Mouse (Mus musculus) G1E (cell line): Measurements from ENCODE around the gene Jmjd1c.

ENCODE experiments used
- CTCF ChIP-seq: IDR thresholded peaks from 2 replicates; pipeline ENCODE4 v1.5.1; 2012; ENCODE audit warnings: low read depth, low read length, inconsistent platforms, mixed read lengths
- GATA1 ChIP-seq: IDR thresholded peaks from 2 replicates; pipeline ENCODE4 v1.6.1; 2012; ENCODE audit warnings: borderline replicate concordance, low read length, inconsistent platforms, mixed read lengths
- POLR2AphosphoS5 ChIP-seq: IDR thresholded peaks from 2 replicates; pipeline ENCODE4 v1.6.1; 2012; ENCODE audit warnings: low read depth, low read length, inconsistent platforms; ENCODE audit not compliant: insufficient replicate concordance
- TAL1 ChIP-seq: conservative IDR thresholded peaks from 2 replicates; pipeline ENCODE4 v1.6.1; 2012; ENCODE audit warnings: low read depth, low read length, inconsistent platforms, mixed read lengths

DNA sequence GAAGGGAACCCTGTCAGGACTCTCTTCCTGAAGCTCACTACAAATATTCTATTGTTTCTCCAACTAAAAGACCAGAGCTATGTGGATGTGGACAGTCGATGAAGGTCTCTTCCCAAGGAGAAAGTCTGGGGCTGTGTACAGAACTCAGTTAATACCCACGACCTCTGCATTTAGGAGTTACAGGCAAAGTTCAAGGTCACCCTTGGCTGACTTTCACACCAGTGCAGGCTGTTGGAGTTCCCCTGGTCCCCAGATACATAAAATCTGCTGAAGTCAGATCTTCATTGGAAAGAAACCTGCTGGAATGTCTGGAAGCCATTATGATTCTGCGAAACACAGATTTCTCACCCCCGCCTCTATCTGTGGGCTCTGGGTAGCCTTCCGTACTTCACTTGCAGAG is 44.5 kb upstream of the Jmjd1c start:
- no peak for TF ChIP-seq CTCF
- no peak for TF ChIP-seq GATA1
- TF ChIP-seq POLR2AphosphoS5, result no peak
- no peak for TF ChIP-seq TAL1
